Mouse (Mus musculus): ENCODE results near the gene Gdf11. TPM values are rescaled to one million over a fixed set of nuclear protein-coding genes. Genes with fewer than 3 reads are reported as not detected.

Gene Gdf11
- polyA plus RNA-seq, 1 experiment from 2014 or later: 8.2 TPM

GRCm38 (mm10) chr10:128921251-128921650 lies 29.7 kb upstream of the Gdf11 start:
- no peak overlapping the region for H3K4me3 ChIP-seq (ENCODE audit: low read depth, low read length)
- H3K27me3 ChIP-seq (ENCODE audit: control insufficient read depth, insufficient read depth, low read length): no peaks in the 10 kb centered on the region; the same call in 1 of the 2 replicates
- peaks cover 22% of the 10 kb centered on the region for H3K4me1 ChIP-seq (ENCODE audit: control insufficient read depth, insufficient read depth, low read length)
- no peak overlapping the region for H3K27ac ChIP-seq (ENCODE audit: low read depth, low read length)
- no peak overlapping the region; the same call in 1 of the 2 replicates for H3K4me2 ChIP-seq (ENCODE audit: low read depth, low read length)
- no peak for ATAC-seq (ENCODE audit: low read depth)
- H3K9me3 ChIP-seq (ENCODE audit: control insufficient read depth, low read length): no peaks in the 10 kb centered on the region
- WGBS: 87% methylated on average over 1 of the region's 1 CpGs
- no peaks in the 10 kb centered on the region for H3K36me3 ChIP-seq (ENCODE audit: control insufficient read depth, insufficient read depth, low read length)
- no peak overlapping the region for H3K9ac ChIP-seq (replicated peaks; ENCODE audit: low read depth, low read length)

GRCm38 (mm10) chr10:128920736-128921161 lies 29.2 kb upstream of the Gdf11 start:
- Histone ChIP-seq H3K36me3 (ENCODE audit: control insufficient read depth, insufficient read depth, low read length) (no peaks in the 10 kb centered on the region), H3K4me2 (ENCODE audit: low read depth, low read length) (no peak overlapping the region; the same call in 1 of the 2 replicates), H3K4me3 (ENCODE audit: low read depth, low read length) (no peak overlapping the region), H3K9ac (replicated peaks; ENCODE audit: low read depth, low read length) (no peak overlapping the region), H3K27ac (ENCODE audit: low read depth, low read length) (no peak overlapping the region), H3K9me3 (ENCODE audit: control insufficient read depth, low read length) (no peaks in the 10 kb centered on the region), H3K27me3 (ENCODE audit: control insufficient read depth, insufficient read depth, low read length) (no peaks in the 10 kb centered on the region), H3K4me1 (ENCODE audit: control insufficient read depth, insufficient read depth, low read length) (peaks cover 22% of the 10 kb centered on the region)
- WGBS: 85% methylated on average over 3 of the region's 3 CpGs
- ATAC-seq (ENCODE audit: low read depth): no peak

- Histone ChIP-seq H3K4me1 (ENCODE audit: control insufficient read depth, insufficient read depth, low read length) (peaks cover 22% of the 10 kb centered on the region), H3K27me3 (ENCODE audit: control insufficient read depth, insufficient read depth, low read length) (no peaks in the 10 kb centered on the region), H3K4me3 (ENCODE audit: low read depth, low read length) (no peak overlapping the region), H3K9me3 (ENCODE audit: control insufficient read depth, low read length) (no peaks in the 10 kb centered on the region), H3K4me2 (ENCODE audit: low read depth, low read length) (no peak overlapping the region), H3K9ac (replicated peaks; ENCODE audit: low read depth, low read length) (no peak overlapping the region), H3K27ac (ENCODE audit: low read depth, low read length) (no peak overlapping the region), H3K36me3 (ENCODE audit: control insufficient read depth, insufficient read depth, low read length) (no peaks in the 10 kb centered on the region)
- WGBS: 84% methylated on average over 7 of the region's 7 CpGs
- ATAC-seq (ENCODE audit: low read depth): no peak
These were observed 28.4 kb upstream of the Gdf11 start for GRCm38 (mm10) chr10:128919966-128920365.

GRCm38 (mm10) chr10:128919203-128919631 lies 27.7 kb upstream of the Gdf11 start:
- Histone ChIP-seq H3K36me3 (ENCODE audit: control insufficient read depth, insufficient read depth, low read length) (no peaks in the 10 kb centered on the region), H3K27ac (ENCODE audit: low read depth, low read length) (0 out of 2 replicates have a peak overlapping the region, but pooled peaks have one; percentile 55), H3K4me1 (ENCODE audit: control insufficient read depth, insufficient read depth, low read length) (peaks cover 22% of the 10 kb centered on the region), H3K4me3 (ENCODE audit: low read depth, low read length) (no peak overlapping the region), H3K4me2 (ENCODE audit: low read depth, low read length) (no peak overlapping the region; the same call in 1 of the 2 replicates), H3K9ac (replicated peaks; ENCODE audit: low read depth, low read length) (no peak overlapping the region), H3K9me3 (ENCODE audit: control insufficient read depth, low read length) (no peaks in the 10 kb centered on the region), H3K27me3 (ENCODE audit: control insufficient read depth, insufficient read depth, low read length) (no peaks in the 10 kb centered on the region)
- no peak for ATAC-seq (ENCODE audit: low read depth)
- WGBS: 12% methylated on average over 6 of the region's 6 CpGs

- 0 out of 2 replicates have a peak overlapping the region, but pooled peaks have one; percentile 4 for H3K27ac ChIP-seq (ENCODE audit: low read depth, low read length)
- no peak overlapping the region for H3K4me3 ChIP-seq (ENCODE audit: low read depth, low read length)
- peaks cover 16% of the 10 kb centered on the region for H3K4me1 ChIP-seq (ENCODE audit: control insufficient read depth, insufficient read depth, low read length)
- no peaks in the 10 kb centered on the region for H3K36me3 ChIP-seq (ENCODE audit: control insufficient read depth, insufficient read depth, low read length)
- 78% methylated on average over 7 of the region's 7 CpGs for WGBS
- no peaks in the 10 kb centered on the region for H3K27me3 ChIP-seq (ENCODE audit: control insufficient read depth, insufficient read depth, low read length)
- no peak overlapping the region; the same call in 1 of the 2 replicates for H3K4me2 ChIP-seq (ENCODE audit: low read depth, low read length)
- H3K9me3 ChIP-seq (ENCODE audit: control insufficient read depth, low read length): no peaks in the 10 kb centered on the region
- no peak overlapping the region for H3K9ac ChIP-seq (replicated peaks; ENCODE audit: low read depth, low read length)
- no peak for ATAC-seq (ENCODE audit: low read depth)
These were observed 26.7 kb upstream of the Gdf11 start for GRCm38 (mm10) chr10:128918246-128918645.

GRCm38 (mm10) chr10:128917400-128917799 lies 25.9 kb upstream of the Gdf11 start:
- no peak for ATAC-seq (ENCODE audit: low read depth)
- Histone ChIP-seq H3K27ac (ENCODE audit: low read depth, low read length) (no peak overlapping the region), H3K9me3 (ENCODE audit: control insufficient read depth, low read length) (no peaks in the 10 kb centered on the region), H3K4me1 (ENCODE audit: control insufficient read depth, insufficient read depth, low read length) (peaks cover 11% of the 10 kb centered on the region), H3K36me3 (ENCODE audit: control insufficient read depth, insufficient read depth, low read length) (no peaks in the 10 kb centered on the region), H3K9ac (replicated peaks; ENCODE audit: low read depth, low read length) (no peak overlapping the region), H3K4me2 (ENCODE audit: low read depth, low read length) (no peak overlapping the region), H3K27me3 (ENCODE audit: control insufficient read depth, insufficient read depth, low read length) (no peaks in the 10 kb centered on the region), H3K4me3 (ENCODE audit: low read depth, low read length) (no peak overlapping the region)
- WGBS: 92% methylated on average over 6 of the region's 6 CpGs

- no peaks in the 10 kb centered on the region for H3K36me3 ChIP-seq (ENCODE audit: control insufficient read depth, insufficient read depth, low read length)
- H3K4me1 ChIP-seq (ENCODE audit: control insufficient read depth, insufficient read depth, low read length): peaks cover 4% of the 10 kb centered on the region; the same call in 1 of the 2 replicates
- H3K9me3 ChIP-seq (ENCODE audit: control insufficient read depth, low read length): no peaks in the 10 kb centered on the region
- no peaks in the 10 kb centered on the region for H3K27me3 ChIP-seq (ENCODE audit: control insufficient read depth, insufficient read depth, low read length)
- whole genome bisulfite sequencing: 92% methylated on average over 3 of the region's 3 CpGs
- H3K4me3 ChIP-seq (ENCODE audit: low read depth, low read length): no peak overlapping the region
- H3K9ac ChIP-seq (replicated peaks; ENCODE audit: low read depth, low read length): no peak overlapping the region
- no peak for ATAC-seq (ENCODE audit: low read depth)
- no peak overlapping the region for H3K27ac ChIP-seq (ENCODE audit: low read depth, low read length)
- H3K4me2 ChIP-seq (ENCODE audit: low read depth, low read length): no peak overlapping the region
These were observed 25.1 kb upstream of the Gdf11 start for GRCm38 (mm10) chr10:128916665-128917064.

- 97% methylated on average over 2 of the region's 2 CpGs for WGBS
- H3K36me3 ChIP-seq (ENCODE audit: control insufficient read depth, insufficient read depth, low read length): no peaks in the 10 kb centered on the region
- no peak overlapping the region for H3K4me3 ChIP-seq (ENCODE audit: low read depth, low read length)
- peaks cover 3% of the 10 kb centered on the region; the same call in 1 of the 2 replicates for H3K4me1 ChIP-seq (ENCODE audit: control insufficient read depth, insufficient read depth, low read length)
- ATAC-seq (ENCODE audit: low read depth): no peak
- H3K9me3 ChIP-seq (ENCODE audit: control insufficient read depth, low read length): no peaks in the 10 kb centered on the region
- H3K27me3 ChIP-seq (ENCODE audit: control insufficient read depth, insufficient read depth, low read length): no peaks in the 10 kb centered on the region
- no peak overlapping the region for H3K27ac ChIP-seq (ENCODE audit: low read depth, low read length)
- no peak overlapping the region for H3K9ac ChIP-seq (replicated peaks; ENCODE audit: low read depth, low read length)
- no peak overlapping the region for H3K4me2 ChIP-seq (ENCODE audit: low read depth, low read length)
These were observed 24.0 kb upstream of the Gdf11 start for GRCm38 (mm10) chr10:128915550-128915949.

GRCm38 (mm10) chr10:128913696-128914095 lies 22.2 kb upstream of the Gdf11 start:
- ATAC-seq (ENCODE audit: low read depth): peak; percentile 15; the same call in 1 of the 2 replicates
- 0 out of 2 replicates have a peak, but pooled peaks cover 3% of the 10 kb centered on the region for H3K4me1 ChIP-seq (ENCODE audit: control insufficient read depth, insufficient read depth, low read length)
- H3K36me3 ChIP-seq (ENCODE audit: control insufficient read depth, insufficient read depth, low read length): no peaks in the 10 kb centered on the region
- no peaks in the 10 kb centered on the region; the same call in 1 of the 2 replicates for H3K27me3 ChIP-seq (ENCODE audit: control insufficient read depth, insufficient read depth, low read length)
- no peaks in the 10 kb centered on the region for H3K9me3 ChIP-seq (ENCODE audit: control insufficient read depth, low read length)
- no peak overlapping the region for H3K9ac ChIP-seq (replicated peaks; ENCODE audit: low read depth, low read length)
- no peak overlapping the region for H3K4me3 ChIP-seq (ENCODE audit: low read depth, low read length)
- no peak overlapping the region for H3K4me2 ChIP-seq (ENCODE audit: low read depth, low read length)
- 77% methylated on average over 12 of the region's 12 CpGs for WGBS
- H3K27ac ChIP-seq (ENCODE audit: low read depth, low read length): no peak overlapping the region; the same call in 1 of the 2 replicates
